Comparison of ENCODE assay signal across 32 mouse cellular contexts in genomic region chr11:67800130-67800723, GRCm38 (mm10). TPM values are rescaled to one million over a fixed set of nuclear protein-coding genes. Genes with fewer than 3 reads are reported as not detected.
DNase-seq lines count a peak whose midpoint lies in the region; ATAC-seq lines count a peak whose summit lies in the region.
"Had no signal": no experiment of that assay in that cellular context is flagged by ENCODE, and none has a peak within 500 bp of the region (broad histone marks: within the 10 kb centered on the region; RNA-seq: fewer than 3 reads in every experiment).

No protein-coding gene starts in this region.

- no peak for DNase-seq in heart, embryonic 10.5 days (ENCODE audit: low spot score)
- DNase-seq in 416B (ENCODE audit: low read depth), result peak; percentile 9
- no peak for DNase-seq in B cell, adult 2 months
- DNase-seq: adrenal gland, postnatal 10 days; adrenal gland, postnatal 36 days; cerebellum, adult 18-20 months; cerebellum, adult 9-10 months; cerebellum, postnatal 14 days; gastrocnemius, postnatal 14 days; kidney, adult 11 months; kidney, adult 8-10 months had no signal

- H3K4me2 ChIP-seq in heart, embryonic 15.5 days, result 0 out of 2 replicates have a peak overlapping the region, but pooled peaks have one; percentile 55
- H3K4me2 ChIP-seq: embryonic facial prominence, embryonic 12.5 days; embryonic facial prominence, embryonic 15.5 days; forebrain, embryonic 12.5 days; forebrain, embryonic 15.5 days; heart, embryonic 12.5 days; hindbrain, embryonic 13.5 days; intestine, embryonic 15.5 days had no signal

- H3K9ac ChIP-seq in heart, embryonic 15.5 days, result no peak overlapping the region
- H3K9ac ChIP-seq: embryonic facial prominence, embryonic 12.5 days; embryonic facial prominence, embryonic 15.5 days; forebrain, embryonic 12.5 days; forebrain, embryonic 15.5 days; heart, embryonic 12.5 days; hindbrain, embryonic 13.5 days; intestine, embryonic 15.5 days had no signal

- H3K27ac ChIP-seq in heart, embryonic 15.5 days, result no peak overlapping the region
- H3K27ac ChIP-seq in heart, embryonic 10.5 days, result no peak overlapping the region
- H3K27ac ChIP-seq: embryonic facial prominence, embryonic 12.5 days; embryonic facial prominence, embryonic 15.5 days; forebrain, embryonic 12.5 days; forebrain, embryonic 15.5 days; hindbrain, embryonic 10.5 days; hindbrain, embryonic 13.5 days; intestine, embryonic 15.5 days had no signal

- H3K36me3 ChIP-seq in heart, embryonic 15.5 days, result no peaks in the 10 kb centered on the region
- no peaks in the 10 kb centered on the region for H3K36me3 ChIP-seq in heart, embryonic 10.5 days
- H3K36me3 ChIP-seq: embryonic facial prominence, embryonic 12.5 days; embryonic facial prominence, embryonic 15.5 days; forebrain, embryonic 12.5 days; forebrain, embryonic 15.5 days; G1E; heart, embryonic 12.5 days; hindbrain, embryonic 10.5 days; hindbrain, embryonic 13.5 days; intestine, embryonic 15.5 days had no signal

- ATAC-seq in heart, embryonic 15.5 days (replicated peaks; ENCODE audit: insufficient number of reproducible peaks, insufficient read depth, low FRiP score, low read depth), result no peak
- ATAC-seq in common myeloid progenitor, adult 5-6 weeks (replicated peaks; ENCODE audit: low read depth, poor library complexity, severe bottlenecking), result peak; percentile 60
- ATAC-seq in megakaryocyte progenitor cell, adult 5-6 weeks (replicated peaks; ENCODE audit: poor library complexity), result peak; percentile 87
- ATAC-seq in megakaryocyte-erythroid progenitor cell, adult 5-6 weeks (replicated peaks; ENCODE audit: low FRiP score, low TSS enrichment, poor library complexity, severe bottlenecking), result no peak
- ATAC-seq: forebrain, embryonic 15.5 days; hindbrain, embryonic 16.5 days; Patski had no signal

- H3K27me3 ChIP-seq in heart, embryonic 15.5 days, result no peaks in the 10 kb centered on the region
- H3K27me3 ChIP-seq in heart, embryonic 10.5 days (ENCODE audit: insufficient read depth, poor library complexity, severe bottlenecking), result no peaks in the 10 kb centered on the region
- H3K27me3 ChIP-seq: embryonic facial prominence, embryonic 12.5 days; embryonic facial prominence, embryonic 15.5 days; forebrain, embryonic 12.5 days; forebrain, embryonic 15.5 days; heart, embryonic 12.5 days; hindbrain, embryonic 13.5 days; intestine, embryonic 15.5 days had no signal

- no peak overlapping the region for H3K4me3 ChIP-seq in heart, embryonic 15.5 days
- no peak overlapping the region for H3K4me3 ChIP-seq in heart, embryonic 10.5 days
- H3K4me3 ChIP-seq: embryonic facial prominence, embryonic 12.5 days; embryonic facial prominence, embryonic 15.5 days; forebrain, embryonic 12.5 days; forebrain, embryonic 15.5 days; heart, embryonic 12.5 days; hindbrain, embryonic 10.5 days; hindbrain, embryonic 13.5 days; intestine, embryonic 15.5 days had no signal

- no peaks in the 10 kb centered on the region for H3K9me3 ChIP-seq in heart, embryonic 15.5 days (replicated peaks)
- H3K9me3 ChIP-seq in heart, embryonic 10.5 days, result no peaks in the 10 kb centered on the region
- H3K9me3 ChIP-seq: embryonic facial prominence, embryonic 12.5 days; embryonic facial prominence, embryonic 15.5 days; forebrain, embryonic 12.5 days; forebrain, embryonic 15.5 days; heart, embryonic 12.5 days; hindbrain, embryonic 10.5 days; hindbrain, embryonic 13.5 days; intestine, embryonic 15.5 days had no signal

- H3K4me1 ChIP-seq in heart, embryonic 15.5 days (replicated peaks), result peaks cover 42% of the 10 kb centered on the region
- H3K4me1 ChIP-seq in heart, embryonic 10.5 days, result peaks cover 13% of the 10 kb centered on the region; the same call in 1 of the 2 replicates
- H3K4me1 ChIP-seq: forebrain, embryonic 12.5 days; forebrain, embryonic 15.5 days; hindbrain, embryonic 10.5 days; hindbrain, embryonic 13.5 days; intestine, embryonic 15.5 days had no signal

RNA-seq across cellular contexts. Expression of gene Dhrs7c, which starts 2.2 kb away (rescaled TPM):
- 13.7 and 19.2 TPM in 2 replicates for polyA plus RNA-seq in heart, embryonic 15.5 days (2015; fragmentation: Nextera tagmentation; extraction: Ambion mirVana)
- 0.26 TPM in 1 of 2 replicates, not detected in the other for polyA plus RNA-seq in heart, embryonic 10.5 days (2016; fragmentation: Nextera tagmentation; extraction: Ambion mirVana)
- total RNA-seq in common myeloid progenitor, adult 5-6 weeks (2017), result not detected in 2 replicates
- 0.66 TPM in 1 of 2 replicates, not detected in the other for total RNA-seq in megakaryocyte progenitor cell, adult 5-6 weeks (2015)
- not detected in 2 replicates for total RNA-seq in megakaryocyte progenitor cell, adult 5-6 weeks (2017)
- not detected in 2 replicates for total RNA-seq in megakaryocyte-erythroid progenitor cell, adult 5-6 weeks (2014; fragmentation: Nextera tagmentation)
- total RNA-seq in megakaryocyte-erythroid progenitor cell, adult 5-6 weeks (2017), result not detected in 2 replicates
- total RNA-seq: adrenal gland, postnatal 36 days; CH12.LX; G1E had no signal
- polyA plus RNA-seq: forebrain, embryonic 12.5 days; forebrain, embryonic 15.5 days; G1E; hindbrain, embryonic 10.5 days; hindbrain, embryonic 13.5 days; hindbrain, embryonic 16.5 days; Patski had no signal

RNA-seq across cellular contexts. Expression of gene Gsg1l2, which starts 25.8 kb away (rescaled TPM):
- polyA plus RNA-seq in heart, embryonic 15.5 days (2015; fragmentation: Nextera tagmentation; extraction: Ambion mirVana), result not detected in 2 replicates
- not detected in 2 replicates for polyA plus RNA-seq in heart, embryonic 10.5 days (2016; fragmentation: Nextera tagmentation; extraction: Ambion mirVana)
- total RNA-seq in common myeloid progenitor, adult 5-6 weeks (2017), result not detected in 2 replicates
- not detected in 2 replicates for total RNA-seq in megakaryocyte progenitor cell, adult 5-6 weeks (2015)
- total RNA-seq in megakaryocyte progenitor cell, adult 5-6 weeks (2017), result not detected in 2 replicates
- not detected in 2 replicates for total RNA-seq in megakaryocyte-erythroid progenitor cell, adult 5-6 weeks (2014; fragmentation: Nextera tagmentation)
- total RNA-seq in megakaryocyte-erythroid progenitor cell, adult 5-6 weeks (2017), result not detected in 2 replicates
- total RNA-seq: adrenal gland, adult 18-20 months; adrenal gland, postnatal 10 days; adrenal gland, postnatal 36 days; CH12.LX; G1E; gastrocnemius, adult 18-20 months; gastrocnemius, postnatal 14 days; heart, adult 8-10 months; heart, postnatal 25 days had no signal
- polyA plus RNA-seq: embryonic facial prominence, embryonic 12.5 days; embryonic facial prominence, embryonic 15.5 days; forebrain, embryonic 12.5 days; forebrain, embryonic 15.5 days; G1E; gonadal fat pad, adult 2 months; heart, embryonic 12.5 days; hindbrain, embryonic 10.5 days; hindbrain, embryonic 13.5 days; intestine, embryonic 15.5 days; Patski had no signal

RNA-seq across cellular contexts. Expression of gene Glp2r, which starts 29.3 kb away (rescaled TPM):
- not detected in 2 replicates for polyA plus RNA-seq in heart, embryonic 15.5 days (2015; fragmentation: Nextera tagmentation; extraction: Ambion mirVana)
- polyA plus RNA-seq in heart, embryonic 10.5 days (2016; fragmentation: Nextera tagmentation; extraction: Ambion mirVana), result 0.03 TPM in 1 of 2 replicates, not detected in the other
- not detected in 2 replicates for total RNA-seq in common myeloid progenitor, adult 5-6 weeks (2017)
- total RNA-seq in megakaryocyte progenitor cell, adult 5-6 weeks (2015), result not detected in 2 replicates
- total RNA-seq in megakaryocyte progenitor cell, adult 5-6 weeks (2017), result not detected in 2 replicates
- not detected in 2 replicates for total RNA-seq in megakaryocyte-erythroid progenitor cell, adult 5-6 weeks (2014; fragmentation: Nextera tagmentation)
- total RNA-seq in megakaryocyte-erythroid progenitor cell, adult 5-6 weeks (2017), result not detected in 2 replicates
- total RNA-seq: heart, adult 8-10 months; heart, postnatal 25 days had no signal
- polyA plus RNA-seq: forebrain, embryonic 12.5 days; G1E; heart, embryonic 12.5 days; hindbrain, embryonic 10.5 days; hindbrain, embryonic 13.5 days; Patski had no signal

Comparison
In these comparisons a context has a peak if more than half of its experiments do, and no peak if none do; other contexts are left out.
1. ATAC-seq: peak in common myeloid progenitor, adult 5-6 weeks (single experiment) and megakaryocyte progenitor cell, adult 5-6 weeks (single experiment); none in heart, embryonic 15.5 days (single experiment) and megakaryocyte-erythroid progenitor cell, adult 5-6 weeks (single experiment).